Mouse (Mus musculus) 3134 (cell line): ENCODE measurements around the gene Snx21.
A peak's percentile ranks its signal among the peaks of the same experiment; 100 is the strongest.

Source experiments
- DNase-seq: peaks from one replicate; pipeline ENCODE4 v3.0.0-alpha.2; 2011; ENCODE audit warnings: low spot score; ENCODE audit not compliant: insufficient read length; ENCODE audit errors: extremely low read depth

Snx21 gene

DNA sequence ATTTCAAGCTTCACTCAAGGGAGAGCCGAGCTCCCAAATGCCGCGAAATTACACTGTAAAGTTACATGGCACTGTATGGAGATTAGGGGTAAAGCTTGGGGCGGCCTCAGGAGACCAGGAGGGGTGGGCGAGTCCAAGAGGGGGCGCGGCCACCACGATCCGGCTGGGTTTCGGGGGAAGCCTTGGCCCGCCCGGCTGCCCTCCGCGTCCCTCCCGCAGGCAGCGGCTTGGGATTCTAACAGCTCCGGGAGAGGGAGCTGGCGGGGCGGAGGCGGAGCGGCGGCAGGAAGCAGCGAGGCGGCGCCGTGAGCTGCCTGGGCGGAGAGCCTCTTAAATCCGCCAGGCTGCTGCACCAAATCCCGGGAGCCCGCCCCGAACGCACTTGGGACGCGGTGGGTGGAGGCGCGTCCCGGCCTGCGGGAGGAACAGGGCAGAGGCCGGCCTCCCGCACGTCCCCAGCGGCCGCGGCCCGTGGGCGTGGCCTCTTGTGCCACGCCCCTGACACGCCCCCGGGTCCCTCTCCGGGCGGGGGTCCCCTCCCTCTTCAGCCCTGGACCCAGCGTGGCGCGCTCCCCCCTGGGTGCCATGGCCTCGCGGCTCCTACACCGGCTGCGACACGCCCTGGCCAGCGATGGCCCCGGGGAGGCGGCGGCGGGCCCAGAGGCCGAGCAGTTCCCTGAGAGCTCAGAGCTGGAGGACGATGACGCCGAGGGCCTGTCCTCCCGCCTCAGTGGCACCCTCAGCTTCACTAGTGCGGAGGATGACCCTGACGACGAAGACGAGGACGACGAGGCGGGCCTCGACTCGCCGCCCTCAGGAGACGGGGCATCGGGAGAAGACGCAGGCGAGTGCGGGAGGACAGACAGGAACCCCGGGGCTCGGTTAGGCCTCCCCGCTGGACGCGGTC is at the start of gene Snx21:
Gene Snx21 (plus strand): TSS at position 343 of the 907 bp plus-strand sequence.
- DNase-seq: peak; percentile 99

DNA sequence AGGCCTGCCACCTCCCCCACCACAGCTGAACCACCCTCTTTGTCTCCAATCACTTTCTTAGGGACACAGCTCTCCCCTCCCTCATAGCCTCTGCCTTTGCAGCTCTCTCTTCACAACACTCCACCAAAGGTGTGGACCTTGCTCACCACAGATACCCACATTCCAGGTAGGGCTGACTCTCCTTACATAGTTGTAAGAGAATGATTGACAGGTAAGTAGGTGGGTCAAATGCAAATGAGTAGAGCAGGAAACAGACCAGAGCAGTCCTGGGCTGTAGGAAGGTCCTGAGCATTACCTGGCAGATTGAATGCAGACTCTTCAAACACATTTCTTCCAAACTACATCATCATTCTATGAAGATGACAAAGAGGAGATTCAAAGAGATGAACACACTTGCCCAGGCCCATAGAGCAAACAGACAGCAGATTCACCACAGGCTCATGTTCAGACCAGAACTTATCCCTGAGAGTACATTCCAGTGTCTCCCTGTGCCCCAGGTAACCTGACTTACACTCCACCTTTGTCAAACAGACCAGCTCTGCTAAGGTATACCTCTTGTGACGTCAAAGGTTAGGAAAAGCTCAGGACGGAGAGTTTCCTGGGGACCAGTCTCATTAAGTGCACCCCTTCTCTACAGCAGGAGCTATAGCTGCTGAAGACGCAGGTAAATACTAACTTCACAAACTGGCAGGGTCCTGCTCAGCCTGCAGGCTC is 48.1 kb upstream of the Snx21 start:
- no peak for DNase-seq

DNA sequence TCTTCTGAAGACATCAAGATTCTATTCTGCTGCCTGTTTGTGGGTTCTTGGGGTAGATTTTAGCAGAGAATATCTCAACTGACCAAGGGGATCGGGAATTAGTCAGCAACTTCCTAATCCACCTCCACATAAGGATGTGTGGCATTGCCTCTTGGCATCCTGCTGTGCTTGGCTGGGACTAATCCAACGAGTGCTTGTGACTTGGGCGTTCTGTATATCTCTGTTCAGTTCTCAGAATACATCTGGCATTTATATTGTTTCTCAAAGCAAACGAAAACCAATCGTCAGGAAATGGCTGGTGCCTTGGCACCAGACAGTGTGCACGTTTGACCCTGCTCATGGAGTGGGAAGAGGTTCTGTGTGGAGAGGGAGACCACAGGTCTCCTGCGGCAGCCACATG is 45.7 kb upstream of the Snx21 start:
- no peak for DNase-seq

DNA sequence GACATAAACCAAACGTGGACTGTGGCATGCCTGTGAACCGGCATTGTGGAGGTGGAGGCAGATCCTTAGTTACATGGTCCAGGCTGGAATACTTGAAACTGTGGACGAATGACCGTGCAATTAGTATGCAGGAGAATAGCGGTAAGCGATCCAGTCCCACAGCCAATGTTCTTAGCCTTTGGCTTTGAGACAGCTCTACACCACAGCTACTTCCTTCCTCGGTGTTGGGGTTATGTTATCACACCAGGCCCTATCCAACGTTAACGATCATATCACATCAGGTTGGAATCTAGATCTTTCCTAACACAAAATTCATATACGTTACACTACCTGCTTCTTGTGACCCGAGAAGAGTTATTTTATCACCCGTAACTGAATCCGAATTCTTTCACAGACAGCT is 40.6 kb upstream of the Snx21 start:
- no peak for DNase-seq

DNA sequence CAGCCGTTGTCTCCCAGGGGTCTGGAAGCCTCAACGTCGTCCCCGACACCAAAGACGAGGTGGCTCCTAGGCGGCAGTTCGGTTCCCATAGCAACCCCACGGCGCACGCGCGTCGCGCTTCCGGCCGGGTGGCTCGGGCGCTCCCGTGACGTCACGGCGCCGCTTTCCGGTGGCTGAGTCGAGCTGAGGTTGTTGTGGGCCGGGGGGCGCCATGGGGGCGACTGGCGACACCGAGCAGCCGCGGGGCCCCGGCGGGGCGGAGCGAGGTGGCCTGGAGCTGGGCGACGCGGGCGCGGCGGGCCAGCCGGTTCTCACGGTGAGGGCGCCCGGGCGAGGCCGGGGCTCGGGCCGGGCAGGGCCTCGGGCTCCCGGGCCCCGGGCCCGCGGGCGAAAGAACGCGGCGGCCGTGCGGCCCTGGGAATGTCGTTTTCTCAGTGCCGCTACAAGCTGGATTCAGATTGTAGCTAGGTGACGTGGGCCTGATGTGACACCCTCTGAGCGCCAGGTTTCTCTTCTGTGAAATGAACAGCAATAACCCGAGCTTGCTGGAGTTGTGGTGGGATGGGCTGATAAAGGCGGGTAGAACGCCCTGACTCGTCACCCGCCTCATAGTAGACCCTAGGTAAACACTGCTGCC is 39.7 kb upstream of the Snx21 start, which contains the start of the genes Wfdc3 and Dnttip1:
Gene Wfdc3 (minus strand): TSS at position 89 of the 637 bp plus-strand sequence.
Gene Dnttip1 (plus strand): TSS at position 141 of the 637 bp plus-strand sequence.
- peak; percentile 90 for DNase-seq

DNA sequence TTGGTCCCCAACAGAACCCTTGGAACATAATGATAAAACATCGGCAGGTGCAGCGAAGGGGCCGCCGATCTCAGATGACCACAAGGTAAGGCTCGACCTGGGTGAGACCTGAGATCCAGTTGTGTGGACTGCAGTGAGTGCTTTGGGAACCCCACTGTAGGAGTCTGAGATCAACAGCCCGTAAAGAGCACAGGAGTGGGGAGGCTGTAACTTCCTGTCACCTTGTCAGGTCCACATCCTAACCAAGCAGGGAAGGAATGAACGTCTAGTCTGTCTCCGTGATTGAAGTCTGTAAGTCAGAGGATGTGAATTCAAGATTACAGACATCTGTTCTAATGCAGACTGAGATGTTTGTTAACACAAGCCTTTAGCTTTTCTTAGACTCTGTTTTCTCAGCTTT is 38.9 kb upstream of the Snx21 start:
- no peak for DNase-seq

DNA sequence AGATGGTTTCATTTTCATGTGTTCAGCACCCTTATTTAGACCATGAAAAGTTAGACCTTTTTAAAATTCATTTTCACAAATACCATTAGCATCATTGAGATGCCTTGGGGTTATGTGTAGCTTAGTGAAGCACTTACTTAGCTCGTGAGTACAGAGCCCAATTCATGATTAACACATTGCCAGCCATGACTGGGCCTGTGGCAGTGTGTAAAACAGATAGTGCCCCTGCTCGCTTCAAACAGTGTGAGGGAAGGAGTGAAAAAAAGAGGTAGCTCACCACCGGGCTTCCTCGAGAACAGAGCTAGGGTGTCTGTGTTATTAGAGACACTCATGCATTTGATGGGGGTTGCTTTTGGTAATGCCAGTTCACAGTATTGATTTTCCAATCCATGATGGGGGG is 37.4 kb upstream of the Snx21 start:
- no peak for DNase-seq

DNA sequence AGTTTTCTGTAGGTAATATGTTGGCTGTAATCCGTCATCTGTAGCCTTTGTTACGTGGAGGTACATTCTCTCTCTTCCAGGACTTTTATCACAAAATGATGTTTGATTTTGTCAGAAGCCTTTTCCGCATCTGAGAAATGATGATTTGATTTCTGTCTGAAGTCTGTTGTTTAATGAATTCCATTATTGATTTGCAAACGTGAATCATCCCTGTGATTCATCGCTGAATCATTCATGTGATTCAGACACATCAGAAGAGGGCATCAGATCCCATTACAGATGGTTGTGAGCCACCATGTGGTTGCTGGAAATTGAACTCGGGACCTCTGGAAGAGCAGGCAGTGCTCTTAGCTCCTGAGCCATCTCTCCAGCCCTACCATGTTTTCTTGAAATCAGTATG is 36.6 kb upstream of the Snx21 start:
- DNase-seq: peak; percentile 48

DNA sequence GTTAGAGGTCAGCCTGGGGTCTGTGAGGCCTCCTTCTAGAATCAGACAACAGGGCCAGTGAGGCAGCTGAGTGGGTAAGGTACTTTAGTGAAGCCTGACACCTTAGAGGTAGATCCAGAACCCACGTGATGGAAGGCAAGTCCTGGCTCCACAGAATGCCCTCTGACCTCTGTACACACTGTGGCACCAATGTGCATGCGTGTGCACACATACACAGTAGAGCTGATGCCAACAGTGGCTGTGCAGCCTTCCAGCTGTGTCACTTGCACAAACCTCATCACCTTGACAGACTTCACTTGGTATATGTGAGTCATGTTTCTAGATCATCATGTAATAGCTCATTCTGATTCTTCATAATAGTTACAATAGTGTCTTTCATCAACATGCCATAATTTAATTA is 33.2 kb upstream of the Snx21 start:
- DNase-seq: no peak

DNA sequence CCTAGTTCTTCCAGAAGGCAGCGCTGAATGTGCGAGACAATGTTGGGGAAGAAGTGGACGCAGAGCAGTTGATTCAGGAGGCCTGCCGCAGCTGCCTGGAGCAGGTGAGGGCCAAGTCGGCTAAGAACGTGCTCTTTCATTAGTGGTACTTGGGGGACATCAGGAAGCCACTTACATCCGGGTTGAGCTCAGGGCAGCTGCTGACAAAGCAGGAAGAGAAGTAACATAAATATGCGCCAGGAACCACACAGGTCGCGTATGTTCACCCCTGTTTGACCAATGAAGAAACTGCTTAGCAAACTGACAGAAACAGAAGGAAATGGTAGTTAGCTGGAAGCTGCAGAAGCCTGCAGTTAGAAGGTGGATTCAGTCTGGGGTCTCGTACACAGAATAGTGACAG is 31.5 kb upstream of the Snx21 start:
- no peak for DNase-seq

DNA sequence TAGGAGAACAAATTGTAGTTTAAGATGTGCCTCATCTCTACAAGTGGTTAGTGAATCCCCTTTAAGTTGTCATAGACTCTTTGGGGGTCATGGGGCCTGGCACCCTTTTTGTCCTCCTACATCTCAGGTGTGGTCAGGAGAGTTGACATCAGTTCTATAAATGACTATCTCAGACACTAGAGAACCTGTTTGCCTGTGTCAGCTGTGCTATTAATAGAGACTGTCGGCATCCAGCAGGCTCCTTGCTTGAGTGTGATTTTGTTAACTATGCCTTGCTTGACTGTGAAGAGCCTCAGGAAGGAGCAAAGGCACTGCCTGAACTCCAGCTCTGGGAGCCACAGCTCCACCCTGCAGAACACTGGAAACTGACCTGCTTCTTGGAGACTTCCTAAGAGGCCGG is 30.8 kb upstream of the Snx21 start:
- no peak for DNase-seq

DNA sequence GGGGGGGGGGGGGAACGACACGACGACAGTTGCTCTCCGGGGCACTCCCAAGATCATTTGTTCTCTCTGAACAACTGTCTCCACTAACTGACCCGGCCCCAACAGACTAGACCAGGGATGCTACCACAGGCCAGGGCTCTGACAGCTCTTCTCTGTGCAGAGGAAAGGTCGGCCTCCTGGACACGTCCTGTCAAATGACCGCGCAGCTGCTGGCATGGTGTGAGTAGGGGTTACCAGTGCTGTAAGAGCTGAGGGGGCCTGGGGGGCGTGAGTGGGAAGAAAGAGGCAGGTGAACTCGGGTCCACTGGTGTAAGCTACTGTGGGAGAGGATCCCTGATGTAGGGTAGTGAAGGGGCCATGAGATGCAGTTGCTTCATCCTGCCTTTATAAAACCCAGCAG is 27.8 kb upstream of the Snx21 start:
- DNase-seq: no peak

DNA sequence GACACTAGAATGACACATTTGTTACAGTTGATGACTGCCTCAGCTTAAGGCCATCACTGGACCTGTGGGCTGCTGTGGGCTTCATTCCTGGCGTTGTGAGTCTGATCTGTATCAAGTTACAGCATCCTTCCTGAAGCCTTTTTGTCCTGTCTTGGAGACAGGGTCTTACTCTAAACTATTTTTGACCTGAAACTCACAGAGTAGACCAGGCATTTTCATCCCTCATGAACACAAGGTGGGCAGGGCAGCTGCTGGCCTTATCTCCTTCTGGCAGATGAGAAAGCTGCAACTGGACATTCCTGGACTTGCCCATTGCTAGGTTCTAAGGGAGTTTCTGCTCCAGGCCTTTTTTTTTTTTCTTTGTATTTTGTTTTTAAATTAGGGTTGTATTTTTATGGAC is 26.9 kb upstream of the Snx21 start:
- DNase-seq: no peak

DNA sequence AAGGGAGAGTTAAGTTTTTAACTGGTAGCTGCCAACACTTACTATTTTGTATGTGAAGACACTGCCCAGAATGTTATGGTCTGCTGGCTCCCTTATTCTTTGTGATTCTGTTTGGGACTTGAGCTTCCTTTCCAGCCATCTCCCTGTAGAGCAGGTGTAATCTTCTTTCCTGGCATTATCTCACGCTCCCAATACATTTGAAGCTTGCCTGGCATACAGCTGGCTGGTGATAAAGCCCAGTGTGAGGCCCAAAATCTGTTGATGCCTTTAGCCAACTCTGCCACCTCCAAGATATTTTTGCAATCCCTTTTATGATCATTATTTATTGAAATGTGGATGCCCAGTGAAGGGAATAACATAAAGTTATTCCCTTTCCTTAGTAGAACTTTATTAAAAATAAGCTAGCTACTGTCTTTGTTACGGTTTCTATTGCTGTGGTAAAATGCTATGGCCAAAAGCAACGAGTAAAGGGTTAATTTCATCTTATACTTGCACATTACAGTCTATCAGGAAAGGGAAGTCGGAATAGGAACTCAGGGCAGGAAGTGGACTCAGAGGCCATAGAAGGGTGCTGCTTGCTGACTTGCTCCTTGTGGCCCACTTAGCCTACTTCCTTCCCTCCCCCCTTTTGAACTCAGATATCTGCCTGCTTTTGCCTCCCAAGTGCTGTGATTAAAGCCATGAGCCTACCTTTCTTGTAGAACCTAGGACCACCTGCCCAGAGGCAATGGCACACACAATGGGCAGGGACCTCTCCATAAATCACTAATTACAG is 25.4 kb upstream of the Snx21 start:
- no peak for DNase-seq

DNA sequence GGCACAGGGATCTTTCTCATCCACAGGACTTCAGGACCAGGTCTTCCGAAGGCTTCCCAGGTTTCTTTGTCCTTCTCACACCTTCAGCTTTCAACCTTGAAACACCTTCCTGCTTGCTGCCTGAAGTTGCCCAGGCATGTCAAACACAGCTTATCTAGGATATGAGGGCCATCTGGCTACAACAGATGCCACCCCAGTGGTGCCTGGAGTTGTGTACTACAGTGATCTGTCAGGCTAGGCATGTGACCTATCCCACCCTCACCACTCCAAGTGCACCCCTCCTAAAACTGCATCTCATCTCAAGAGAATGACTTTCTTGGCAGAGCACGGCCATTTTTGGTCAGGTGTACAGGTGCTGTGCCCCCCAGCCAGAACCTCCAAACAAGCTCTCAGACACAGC is 24.1 kb upstream of the Snx21 start:
- no peak for DNase-seq

DNA sequence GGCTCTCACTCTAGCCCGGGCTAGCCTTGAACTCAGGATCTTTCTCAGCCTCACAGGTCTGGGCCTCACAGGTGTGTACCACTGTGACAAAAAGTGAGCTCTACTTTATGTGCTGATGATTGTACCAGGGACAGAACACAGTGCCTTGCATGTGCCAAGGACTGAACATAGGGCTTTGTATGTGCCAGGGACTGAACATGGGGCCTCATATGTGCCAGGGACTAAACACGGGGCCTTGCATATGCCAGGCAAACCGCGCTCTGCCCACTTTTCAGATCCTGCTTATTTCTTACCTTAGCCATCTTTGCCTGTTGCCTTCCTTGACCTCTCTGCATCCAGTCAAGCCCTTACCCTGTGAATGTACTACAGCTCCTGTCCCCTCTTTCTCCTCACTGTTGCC is 23.7 kb upstream of the Snx21 start:
- DNase-seq: no peak

DNA sequence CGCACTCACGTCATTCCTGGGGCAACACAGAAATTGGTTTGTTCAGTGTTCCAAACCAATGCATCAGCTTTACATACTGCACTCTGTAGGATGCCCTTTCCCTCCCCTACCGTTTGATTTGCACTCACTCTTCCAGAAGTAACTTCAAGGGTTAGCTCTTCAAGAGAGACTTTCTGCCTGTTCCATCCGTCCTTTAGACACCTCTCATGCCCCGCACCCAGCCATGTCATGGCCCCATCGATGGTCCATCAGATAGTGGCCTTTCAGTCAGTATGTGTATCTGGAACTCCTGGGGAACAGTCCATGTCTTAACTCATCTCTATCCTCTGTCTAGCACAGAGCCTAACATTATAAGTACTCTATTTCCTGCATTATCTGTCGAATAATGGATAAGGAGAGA is 23.0 kb upstream of the Snx21 start:
- DNase-seq: no peak

DNA sequence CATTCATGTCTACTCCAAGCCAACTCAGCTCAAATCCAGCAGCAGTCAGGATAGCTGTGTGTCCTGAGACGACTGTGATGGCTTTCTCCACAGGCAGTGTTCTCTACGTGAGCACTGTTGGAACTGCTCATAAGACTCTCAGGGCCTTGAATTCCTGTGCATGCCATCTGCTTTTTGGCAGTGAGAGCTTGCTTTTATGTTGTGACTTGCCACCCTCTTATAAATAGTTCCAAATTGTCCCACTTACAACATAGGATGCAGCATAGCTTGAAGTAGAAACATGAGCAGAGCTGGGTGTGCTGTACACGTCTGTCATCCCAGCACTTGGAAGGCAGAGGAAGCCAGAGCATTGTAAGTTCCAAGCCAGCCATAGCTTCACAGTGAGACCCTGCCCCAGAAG is 19.8 kb upstream of the Snx21 start:
- no peak for DNase-seq

DNA sequence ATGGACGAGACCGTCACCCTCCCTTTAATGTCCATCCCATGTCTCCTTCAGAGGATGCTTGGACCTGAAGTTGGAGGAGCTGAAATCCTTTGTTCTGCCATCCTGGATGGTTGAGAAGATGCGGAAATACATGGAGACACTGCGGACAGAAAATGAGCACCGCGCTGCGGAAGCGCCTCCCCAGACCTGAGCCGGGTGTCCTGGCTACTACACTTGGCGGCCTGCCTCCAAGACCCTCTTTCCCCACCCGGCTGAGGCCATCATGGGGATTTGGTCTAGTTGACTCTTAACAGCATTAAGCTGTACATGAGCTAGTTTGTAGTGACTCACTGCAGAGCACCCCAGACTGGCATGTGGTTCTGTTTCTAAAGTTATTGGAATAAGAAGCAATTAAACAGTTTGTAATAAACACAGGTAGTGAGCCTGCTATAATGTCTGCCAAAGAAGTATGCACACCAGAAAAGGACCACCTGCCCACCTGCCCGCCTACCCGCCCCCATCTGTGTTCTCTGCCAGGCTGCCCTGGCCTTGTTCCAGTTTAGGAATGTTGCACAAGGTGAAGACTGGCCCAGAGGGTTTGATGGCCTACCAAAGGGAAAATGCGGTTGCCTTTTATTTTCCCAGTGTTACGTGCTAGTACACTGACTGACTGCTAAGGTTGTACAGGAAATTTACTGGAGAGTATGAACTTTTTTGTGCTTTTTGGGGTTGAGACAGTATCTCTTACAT is 17.6 kb upstream of the Snx21 start:
- DNase-seq: peak; percentile 32
